Mouse (Mus musculus) regulatory T cell (primary cell): ENCODE results near the gene Xpr1.

Source experiments
- in situ Hi-C: fragments of 300-600 bp; cut with MboI, MseI; formaldehyde crosslinking; loops from one replicate; pipeline ENCODE4 v1.15.1; 2025; ENCODE audit warnings: high pct_unique_total_duplicates

Xpr1 gene

GRCm38 (mm10) chr1:155407697-155408576 lies 9.3 kb downstream of the Xpr1 start:
- in situ Hi-C loops = no loop called here

- in situ Hi-C loops = no loop called here
Measured at GRCm38 (mm10) chr1:155400056-155400455, 17.2 kb downstream of the Xpr1 start.

- in situ Hi-C loops = no loop called here
Measured at GRCm38 (mm10) chr1:155394829-155395228, 22.4 kb downstream of the Xpr1 start.

- in situ Hi-C loops = no loop called here
Measured at GRCm38 (mm10) chr1:155394021-155394420, 23.2 kb downstream of the Xpr1 start.

- in situ Hi-C loops = no loop called here
Measured at GRCm38 (mm10) chr1:155392825-155393224, 24.4 kb downstream of the Xpr1 start.

GRCm38 (mm10) chr1:155391537-155391936 lies 25.7 kb downstream of the Xpr1 start:
- in situ Hi-C loops = no loop called here

- in situ Hi-C loops = no loop called here
Measured at GRCm38 (mm10) chr1:155388418-155388817, 28.8 kb downstream of the Xpr1 start.

GRCm38 (mm10) chr1:155386551-155386950 lies 30.7 kb downstream of the Xpr1 start:
- in situ Hi-C loops = no loop called here

- in situ Hi-C loops = no loop called here
Measured at GRCm38 (mm10) chr1:155383319-155384302, 33.6 kb downstream of the Xpr1 start.

- in situ Hi-C loops = no loop called here
Measured at GRCm38 (mm10) chr1:155381931-155382330, 35.3 kb downstream of the Xpr1 start.

GRCm38 (mm10) chr1:155379289-155379688 lies 37.9 kb downstream of the Xpr1 start:
- in situ Hi-C loops = no loop called here

- in situ Hi-C loops = no loop called here
Measured at GRCm38 (mm10) chr1:155372821-155373220, 44.4 kb downstream of the Xpr1 start.

- in situ Hi-C loops = no loop called here
Measured at GRCm38 (mm10) chr1:155370075-155370658, 47.0 kb downstream of the Xpr1 start.

- in situ Hi-C loops = no loop called here
Measured at GRCm38 (mm10) chr1:155366366-155366765, 50.8 kb downstream of the Xpr1 start.

- in situ Hi-C loops = no loop called here
Measured at GRCm38 (mm10) chr1:155361502-155362126, 55.6 kb downstream of the Xpr1 start.

- in situ Hi-C loops = no loop called here
Measured at GRCm38 (mm10) chr1:155353096-155353495, 64.1 kb downstream of the Xpr1 start.

GRCm38 (mm10) chr1:155351527-155351926 lies 65.7 kb downstream of the Xpr1 start:
- in situ Hi-C loops = no loop called here

GRCm38 (mm10) chr1:155348491-155348890 lies 68.7 kb downstream of the Xpr1 start:
- in situ Hi-C loops = no loop called here

GRCm38 (mm10) chr1:155347339-155347738 lies 69.9 kb downstream of the Xpr1 start:
- in situ Hi-C loops = no loop called here

- in situ Hi-C loops = no loop called here
Measured at GRCm38 (mm10) chr1:155344019-155344418, 73.2 kb downstream of the Xpr1 start.

GRCm38 (mm10) chr1:155339622-155340021 lies 77.6 kb downstream of the Xpr1 start:
- in situ Hi-C loops = no loop called here
